Mouse (Mus musculus) midbrain, embryonic 12.5 days (tissue): Measurements from ENCODE around the gene Uqcc2. TPM values are rescaled to one million over a fixed set of nuclear protein-coding genes. Genes with fewer than 3 reads are reported as not detected.

Source experiments
- ATAC-seq: fragments of 200-750 bp; cut with Nextera tagmentation; 2 replicates; pipeline ENCODE4 v1.8.0; 2017; ENCODE audit warnings: low read depth, moderate TSS enrichment, moderate library complexity; ENCODE audit not compliant: low FRiP score
- H3K27ac ChIP-seq: fragments of 300-500 bp; sonication (generic); replicated peaks from 2 replicates; pipeline ENCODE4 v1.5.1; 2016; ENCODE audit warnings: mild to moderate bottlenecking
- H3K27me3 ChIP-seq: fragments of 300-500 bp; sonication (generic); 2 replicates; pipeline ENCODE4 v1.6.1; 2016; ENCODE audit warnings: mild to moderate bottlenecking
- H3K36me3 ChIP-seq: fragments of 300-500 bp; sonication (generic); 2 replicates; pipeline ENCODE4 v1.6.1; 2016
- H3K4me1 ChIP-seq: fragments of 300-500 bp; sonication (generic); 2 replicates; pipeline ENCODE4 v1.6.1; 2016
- H3K4me2 ChIP-seq: fragments of 300-500 bp; sonication (generic); replicated peaks from 2 replicates; pipeline ENCODE4 v1.6.1; 2016; ENCODE audit warnings: mild to moderate bottlenecking, moderate library complexity
- H3K4me3 ChIP-seq: fragments of 300-500 bp; sonication (generic); 2 replicates; pipeline ENCODE4 v1.5.1; 2016; ENCODE audit warnings: mild to moderate bottlenecking
- H3K9ac ChIP-seq: fragments of 300-500 bp; sonication (generic); replicated peaks from 2 replicates; pipeline ENCODE4 v1.6.1; 2016; ENCODE audit warnings: mild to moderate bottlenecking, moderate library complexity
- H3K9me3 ChIP-seq: fragments of 300-500 bp; sonication (generic); 2 replicates; pipeline ENCODE4 v1.6.1; 2016; ENCODE audit warnings: mild to moderate bottlenecking
- WGBS: fragments of 180-500 bp; shearing (Covaris S2); methylation state at CpG from one replicate; pipeline ENCODE4 v1.1.7; 2016; 5-methylcytosine and 5-hydroxymethylcytosine counted together
- polyA plus RNA-seq: library from polyadenylated mRNA; unstranded; fragments of >200 nt; fragmentation: Nextera tagmentation; extraction: Ambion mirVana; gene quantifications from 2 replicates; pipeline ENCODE4 v1.2.1, GENCODE M21; 2016

Gene Uqcc2
- polyA plus RNA-seq, 1 experiment from 2014 or later = 331 TPM

DNA sequence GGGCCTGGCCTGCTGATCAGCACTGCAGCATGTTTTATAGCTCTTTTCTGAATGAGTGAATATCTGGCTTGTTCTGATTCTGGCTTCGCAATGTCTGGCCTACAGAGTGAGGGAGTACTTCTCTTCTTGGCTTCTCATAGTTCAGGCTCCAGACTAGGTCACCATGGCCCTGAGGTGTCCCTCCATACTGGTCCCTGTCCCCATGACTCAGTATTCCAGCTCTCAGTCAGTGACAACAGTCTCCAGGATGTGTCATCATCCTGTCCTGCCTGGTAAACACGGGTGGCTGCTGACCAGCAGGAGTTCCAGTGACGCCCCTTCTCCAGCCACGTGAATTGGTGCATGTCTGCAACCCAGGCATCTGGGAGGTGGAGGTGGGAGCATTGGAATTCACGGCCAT lies 37.4 kb upstream of the Uqcc2 start:
- Histone ChIP-seq H3K36me3 (no peaks in the 10 kb centered on the region), H3K4me3 (no peak overlapping the region), H3K27me3 (no peaks in the 10 kb centered on the region), H3K9ac (no peak overlapping the region), H3K4me2 (no peak overlapping the region), H3K9me3 (no peaks in the 10 kb centered on the region), H3K4me1 (peaks cover 11% of the 10 kb centered on the region), H3K27ac (no peak overlapping the region)
- WGBS = 73% methylated on average over 5 of the region's 5 CpGs
- no peak for ATAC-seq

- Histone ChIP-seq H3K9me3 (no peaks in the 10 kb centered on the region), H3K9ac (no peak overlapping the region), H3K4me3 (no peak overlapping the region), H3K27ac (no peak overlapping the region), H3K4me1 (0 out of 2 replicates have a peak, but pooled peaks cover under 1% of the 10 kb centered on the region), H3K27me3 (no peaks in the 10 kb centered on the region), H3K36me3 (no peaks in the 10 kb centered on the region), H3K4me2 (no peak overlapping the region)
- 70% methylated on average over 11 of the region's 11 CpGs for WGBS
- ATAC-seq = no peak
Measured at GRCm38 (mm10) chr17:27169952-27170695, 36.4 kb upstream of the Uqcc2 start.

GRCm38 (mm10) chr17:27168569-27168968 lies 34.9 kb upstream of the Uqcc2 start:
- 92% methylated on average over 4 of the region's 4 CpGs for WGBS

GRCm38 (mm10) chr17:27167545-27167944 lies 33.8 kb upstream of the Uqcc2 start, which contains the start of gene Ip6k3:
Gene Ip6k3, minus strand, starts transcription at chr17:27167795.
- no peak for ATAC-seq
- no peaks in the 10 kb centered on the region for H3K36me3 ChIP-seq
- no peak within 1 kb of the TSS for H3K4me3 ChIP-seq
- H3K4me1 ChIP-seq = no peaks in the 10 kb centered on the region
- H3K27me3 ChIP-seq = no peaks in the 10 kb centered on the region
- no peak within 1 kb of the TSS for H3K27ac ChIP-seq
- no peaks in the 10 kb centered on the region for H3K9me3 ChIP-seq
- H3K4me2 ChIP-seq = no peak within 1 kb of the TSS
- WGBS = 77% methylated on average over 4 of the region's 4 CpGs
- H3K9ac ChIP-seq = no peak within 1 kb of the TSS

More at GRCm38 (mm10) chr17:27168569-27168968, 34.9 kb upstream of the Uqcc2 start:
- no peak overlapping the region for H3K27ac ChIP-seq
- no peak overlapping the region for H3K4me3 ChIP-seq
- H3K4me2 ChIP-seq = no peak overlapping the region
- no peaks in the 10 kb centered on the region for H3K9me3 ChIP-seq
- no peaks in the 10 kb centered on the region for H3K36me3 ChIP-seq
- H3K27me3 ChIP-seq = no peaks in the 10 kb centered on the region
- ATAC-seq = no peak
- no peaks in the 10 kb centered on the region for H3K4me1 ChIP-seq
- no peak overlapping the region for H3K9ac ChIP-seq

- no peak for ATAC-seq
- Histone ChIP-seq H3K9me3 (no peaks in the 10 kb centered on the region), H3K36me3 (no peaks in the 10 kb centered on the region), H3K4me2 (no peak overlapping the region), H3K4me3 (no peak overlapping the region), H3K4me1 (no peaks in the 10 kb centered on the region), H3K9ac (no peak overlapping the region), H3K27me3 (no peaks in the 10 kb centered on the region), H3K27ac (no peak overlapping the region)
- 72% methylated on average over 6 of the region's 6 CpGs for WGBS
Measured at GRCm38 (mm10) chr17:27166901-27167300, 33.2 kb upstream of the Uqcc2 start.

DNA sequence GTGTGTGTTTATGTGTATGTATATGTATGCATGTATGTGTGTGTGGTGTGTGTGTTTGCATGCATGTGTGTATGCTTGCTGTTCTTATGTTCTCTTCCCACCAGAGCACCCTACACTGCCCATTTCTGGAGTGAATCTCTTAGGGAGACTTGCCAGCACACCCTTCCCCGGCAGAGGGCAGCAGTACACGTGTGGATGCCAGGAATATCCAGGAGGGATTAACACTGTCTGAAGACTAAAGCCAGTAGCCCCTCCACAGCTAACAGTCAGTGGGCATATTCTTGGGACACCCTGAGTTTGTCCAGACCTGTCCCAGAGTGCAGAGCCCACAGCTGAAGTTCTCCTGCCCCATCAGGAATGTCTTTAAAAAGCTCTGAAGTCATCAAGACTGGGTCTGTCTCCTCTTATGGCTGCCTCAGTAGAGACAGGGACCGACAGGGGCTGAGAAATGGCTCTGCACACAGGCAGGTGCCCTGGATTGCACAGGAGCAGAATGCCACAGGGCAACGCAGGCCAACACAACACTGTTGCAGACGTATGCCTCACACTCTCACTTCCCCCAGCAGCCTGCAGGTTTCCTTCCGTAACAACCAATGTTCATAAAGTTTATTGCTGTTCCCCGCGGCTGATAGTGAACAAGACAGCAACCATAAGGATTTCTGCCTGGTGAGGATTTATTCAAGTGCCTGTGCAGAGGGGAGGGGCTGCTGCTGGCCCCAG lies 31.5 kb upstream of the Uqcc2 start:
- Histone ChIP-seq H3K4me2 (no peak overlapping the region), H3K4me1 (no peaks in the 10 kb centered on the region), H3K9me3 (no peaks in the 10 kb centered on the region), H3K27ac (no peak overlapping the region), H3K36me3 (no peaks in the 10 kb centered on the region), H3K4me3 (no peak overlapping the region), H3K27me3 (no peaks in the 10 kb centered on the region), H3K9ac (no peak overlapping the region)
- ATAC-seq = no peak
- WGBS = 67% methylated on average over 8 of the region's 8 CpGs

DNA sequence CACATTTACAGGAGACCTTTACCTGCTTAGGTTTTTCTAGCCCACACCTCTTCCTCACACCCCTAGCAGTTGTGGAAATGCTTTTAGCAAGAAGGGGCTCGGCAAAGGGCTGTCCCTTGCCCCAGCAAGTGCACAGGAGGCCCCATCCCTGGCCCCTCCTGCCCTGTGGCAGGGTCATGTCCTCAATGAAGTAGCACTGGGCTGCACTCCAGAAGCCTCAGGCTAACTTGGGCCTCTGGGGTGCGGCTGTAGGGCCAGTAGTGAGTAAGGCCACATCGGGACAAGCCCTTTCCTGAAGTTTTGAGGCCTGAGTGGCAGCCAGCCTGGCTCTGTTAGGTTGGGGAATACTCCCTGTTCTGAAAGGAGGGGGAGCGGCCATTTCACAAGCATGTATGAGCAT lies 27.2 kb upstream of the Uqcc2 start:
- ATAC-seq = no peak
- Histone ChIP-seq H3K4me1 (no peaks in the 10 kb centered on the region), H3K27me3 (no peaks in the 10 kb centered on the region), H3K4me2 (no peak overlapping the region), H3K27ac (no peak overlapping the region), H3K9ac (no peak overlapping the region), H3K9me3 (no peaks in the 10 kb centered on the region), H3K4me3 (no peak overlapping the region), H3K36me3 (no peaks in the 10 kb centered on the region)
- 81% methylated on average over 4 of the region's 4 CpGs for WGBS

DNA sequence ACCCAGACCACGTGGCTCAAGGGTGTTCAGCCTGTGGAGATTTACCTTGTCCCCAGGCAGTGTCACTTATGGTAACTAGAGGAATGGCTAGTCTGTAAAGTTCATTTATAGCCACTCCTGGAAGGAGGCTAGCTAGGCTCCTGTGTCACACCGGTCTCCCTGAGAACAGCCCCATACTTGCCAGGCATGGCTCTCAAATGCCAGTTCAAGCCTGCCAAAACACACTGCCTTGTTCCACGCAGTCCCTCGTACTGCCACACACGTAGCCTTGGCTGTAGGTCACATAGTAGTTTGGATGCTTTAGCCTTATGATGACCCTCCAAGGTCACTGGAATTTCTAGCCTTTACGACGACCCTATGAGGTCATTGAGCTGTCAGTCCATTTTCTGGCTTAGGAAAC lies 25.5 kb upstream of the Uqcc2 start:
- Histone ChIP-seq H3K27me3 (0 out of 2 replicates have a peak, but pooled peaks cover 2% of the 10 kb centered on the region), H3K9me3 (no peaks in the 10 kb centered on the region), H3K36me3 (no peaks in the 10 kb centered on the region), H3K4me2 (no peak overlapping the region), H3K4me1 (0 out of 2 replicates have a peak, but pooled peaks cover under 1% of the 10 kb centered on the region), H3K9ac (no peak overlapping the region), H3K27ac (no peak overlapping the region), H3K4me3 (no peak overlapping the region)
- no peak for ATAC-seq
- WGBS = 82% methylated on average over 7 of the region's 7 CpGs

- Histone ChIP-seq H3K9me3 (no peaks in the 10 kb centered on the region), H3K4me1 (0 out of 2 replicates have a peak, but pooled peaks cover 2% of the 10 kb centered on the region), H3K36me3 (no peaks in the 10 kb centered on the region), H3K4me2 (no peak overlapping the region), H3K9ac (no peak overlapping the region), H3K4me3 (no peak overlapping the region), H3K27ac (no peak overlapping the region), H3K27me3 (0 out of 2 replicates have a peak, but pooled peaks cover 4% of the 10 kb centered on the region)
- WGBS = 89% methylated on average over 6 of the region's 6 CpGs
- no peak for ATAC-seq
Measured at GRCm38 (mm10) chr17:27158439-27158838, 24.7 kb upstream of the Uqcc2 start.

DNA sequence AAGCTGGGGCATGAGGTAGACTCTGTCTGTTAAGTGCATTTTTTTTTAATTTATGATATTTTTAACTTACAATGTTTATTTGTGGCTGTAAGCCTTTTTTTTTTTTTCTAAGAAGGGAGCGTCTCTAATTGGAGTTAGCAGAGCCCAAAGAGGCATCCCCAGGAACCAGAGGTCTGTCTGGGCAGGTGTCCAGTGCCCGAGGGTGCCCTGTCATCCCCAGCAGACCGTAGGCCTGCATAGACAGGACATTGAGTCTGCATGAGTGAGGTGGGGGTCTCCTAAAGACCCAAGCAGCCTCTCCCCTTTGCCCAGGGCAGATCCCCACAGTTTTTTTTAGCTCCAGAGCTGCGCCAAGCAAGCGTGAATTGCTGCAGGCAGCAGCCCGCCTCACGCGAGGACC lies 22.0 kb upstream of the Uqcc2 start:
- Histone ChIP-seq H3K36me3 (no peaks in the 10 kb centered on the region), H3K4me3 (no peak overlapping the region), H3K9me3 (no peaks in the 10 kb centered on the region), H3K27me3 (0 out of 2 replicates have a peak, but pooled peaks cover 4% of the 10 kb centered on the region), H3K4me2 (no peak overlapping the region), H3K27ac (no peak overlapping the region), H3K9ac (no peak overlapping the region), H3K4me1 (peaks cover 7% of the 10 kb centered on the region; the same call in 1 of the 2 replicates)
- ATAC-seq = no peak
- 81% methylated on average over 8 of the region's 8 CpGs for WGBS

GRCm38 (mm10) chr17:27154881-27155280 lies 21.2 kb upstream of the Uqcc2 start:
- no peak overlapping the region for H3K27ac ChIP-seq
- no peak overlapping the region for H3K4me2 ChIP-seq
- no peaks in the 10 kb centered on the region for H3K9me3 ChIP-seq

DNA sequence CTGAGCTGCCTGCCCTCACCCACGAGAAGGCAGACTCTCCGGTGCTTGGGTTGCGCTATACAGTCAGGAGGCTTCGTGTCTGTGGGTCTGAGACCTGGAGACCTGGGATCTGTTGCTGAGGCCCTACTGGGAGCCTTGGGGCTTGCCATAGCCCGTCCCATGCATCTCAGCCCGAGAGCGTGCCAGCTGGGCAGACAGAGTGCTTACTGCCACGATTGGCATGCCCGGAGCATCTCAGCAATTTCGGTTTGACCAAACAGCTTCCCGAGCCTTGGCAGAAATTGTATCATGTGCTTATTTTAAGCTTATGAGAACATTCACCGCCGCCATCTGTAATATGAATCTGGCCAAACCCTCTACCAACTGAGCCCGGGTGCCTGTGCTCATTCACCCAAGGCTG lies 20.5 kb upstream of the Uqcc2 start:
- no peak overlapping the region for H3K4me3 ChIP-seq
- H3K36me3 ChIP-seq = no peaks in the 10 kb centered on the region
- no peak overlapping the region for H3K4me2 ChIP-seq
- no peak overlapping the region for H3K9ac ChIP-seq
- H3K27ac ChIP-seq = no peak overlapping the region
- no peaks in the 10 kb centered on the region for H3K9me3 ChIP-seq
- H3K4me1 ChIP-seq = peaks cover 8% of the 10 kb centered on the region; the same call in 1 of the 2 replicates
- 88% methylated on average over 14 of the region's 14 CpGs for WGBS
- no peak for ATAC-seq
- 0 out of 2 replicates have a peak, but pooled peaks cover 4% of the 10 kb centered on the region for H3K27me3 ChIP-seq

More at GRCm38 (mm10) chr17:27154881-27155280, 21.2 kb upstream of the Uqcc2 start:
- peaks cover 8% of the 10 kb centered on the region; the same call in 1 of the 2 replicates for H3K4me1 ChIP-seq
- WGBS = 84% methylated on average over 6 of the region's 6 CpGs
- H3K27me3 ChIP-seq = 0 out of 2 replicates have a peak, but pooled peaks cover 4% of the 10 kb centered on the region
- no peaks in the 10 kb centered on the region for H3K36me3 ChIP-seq
- no peak overlapping the region for H3K9ac ChIP-seq
- H3K4me3 ChIP-seq = no peak overlapping the region
- ATAC-seq = no peak
